Mouse (Mus musculus) G1E (cell line): Measurements from ENCODE around the gene Myl4. TPM values are rescaled to one million over a fixed set of nuclear protein-coding genes. Genes with fewer than 3 reads are reported as not detected.
A peak's percentile ranks its signal among the peaks of the same experiment; 100 is the strongest.

Experiments used
- ATAC-seq: 2 replicates; pipeline ENCODE4 v1.8.0; 2016; ENCODE audit warnings: mild to moderate bottlenecking; ENCODE audit not compliant: insufficient number of reproducible peaks, poor library complexity, low FRiP score, severe bottlenecking; ENCODE audit errors: extremely low read depth
- DNase-seq: peaks from one replicate; pipeline ENCODE4 v3.0.0; 2012; ENCODE audit warnings: low spot score
- H3K27me3 ChIP-seq: 2 replicates; pipeline ENCODE4 v1.6.1; 2012; ENCODE audit warnings: mild to moderate bottlenecking, low read length, inconsistent platforms; ENCODE audit not compliant: insufficient read depth
- H3K36me3 ChIP-seq: replicated peaks from 2 replicates; pipeline ENCODE3; 2012; ENCODE audit warnings: mild to moderate bottlenecking, inconsistent platforms
- H3K4me1 ChIP-seq: 2 replicates; pipeline ENCODE4 v1.6.1; 2012; ENCODE audit warnings: low read depth, low read length, inconsistent platforms, mixed read lengths; ENCODE audit not compliant: insufficient read depth
- H3K4me3 ChIP-seq: 2 replicates; pipeline ENCODE4 v1.5.1; 2012; ENCODE audit warnings: low read depth, mild to moderate bottlenecking, inconsistent platforms, low read length, moderate library complexity, mixed read lengths
- H3K9me3 ChIP-seq: replicated peaks from 2 replicates; pipeline ENCODE4 v1.6.1; 2012; ENCODE audit warnings: inconsistent platforms
- CTCF ChIP-seq: IDR thresholded peaks from 2 replicates; pipeline ENCODE4 v1.5.1; 2012; ENCODE audit warnings: low read depth, low read length, inconsistent platforms, mixed read lengths
- GATA1 ChIP-seq: IDR thresholded peaks from 2 replicates; pipeline ENCODE4 v1.6.1; 2012; ENCODE audit warnings: borderline replicate concordance, low read length, inconsistent platforms, mixed read lengths
- GATA2 ChIP-seq: IDR thresholded peaks from 2 replicates; pipeline ENCODE4 v1.6.1; 2012; ENCODE audit warnings: low read depth, low read length, inconsistent platforms, borderline replicate concordance
- POLR2AphosphoS5 ChIP-seq: IDR thresholded peaks from 2 replicates; pipeline ENCODE4 v1.6.1; 2012; ENCODE audit warnings: low read depth, low read length, inconsistent platforms; ENCODE audit not compliant: insufficient replicate concordance
- TAL1 ChIP-seq: conservative IDR thresholded peaks from 2 replicates; pipeline ENCODE4 v1.6.1; 2012; ENCODE audit warnings: low read depth, low read length, inconsistent platforms, mixed read lengths
- polyA plus RNA-seq: library from polyadenylated mRNA; stranded (reverse); fragments of >175 nt; gene quantifications from 2 replicates; pipeline ENCODE4 v1.2.3, GENCODE M21; 2012
- total RNA-seq, 2 experiments: library from RNA; stranded (forward) in 1 of 2; stranded (reverse) in 1 of 2; fragments of 200-1000 nt in 1 of 2; fragments of >200 nt in 1 of 2; fragmentation: Nextera tagmentation in 1 of 2; gene quantifications; 2 replicates each; pipeline ENCODE4 v1.2.3; 2014 to 2017

Myl4 gene
- total and polyA plus RNA-seq, 3 experiments, result 0.38 TPM; not detected in 2

DNA sequence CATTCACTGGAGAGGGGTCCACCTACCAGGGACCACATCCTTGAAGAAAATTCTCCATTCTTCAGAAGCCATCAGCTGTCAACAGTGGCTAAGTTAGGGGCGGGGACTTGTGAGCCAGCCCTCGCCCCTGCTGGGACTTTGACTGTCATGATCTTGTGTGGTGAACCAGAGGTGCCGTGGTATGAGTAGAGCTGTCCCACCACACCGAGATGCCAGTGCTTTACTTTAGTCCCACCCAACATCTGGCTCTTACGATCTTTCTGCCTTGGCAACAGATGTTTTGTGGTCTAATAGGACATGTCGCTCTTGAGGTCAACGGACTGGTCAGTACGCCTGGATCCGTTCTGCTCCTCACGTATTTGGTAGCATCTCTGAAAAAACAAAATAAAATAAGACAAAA lies 63.1 kb downstream of the Myl4 start:
- no peak for TF ChIP-seq GATA2
- TF ChIP-seq CTCF, result no peak
- no peak for TF ChIP-seq GATA1
- TF ChIP-seq TAL1, result no peak
- no peak for TF ChIP-seq POLR2AphosphoS5
- ATAC-seq (no peak), DNase-seq (no peak)
- Histone ChIP-seq H3K27me3 (peaks cover 37% of the 10 kb centered on the region), H3K4me1 (peaks cover 95% of the 10 kb centered on the region), H3K4me3 (peak overlapping the region; percentile 40; the same call in 1 of the 2 replicates), H3K36me3 (no peaks in the 10 kb centered on the region), H3K9me3 (no peaks in the 10 kb centered on the region; the same call in 1 of the 2 replicates)

- ATAC-seq, result peak; percentile 51; the same call in 1 of the 2 replicates
- DNase-seq, result peak; percentile 52
- peaks cover 95% of the 10 kb centered on the region for H3K4me1 ChIP-seq
- H3K4me3 ChIP-seq, result peak overlapping the region; percentile 40; the same call in 1 of the 2 replicates
- peak; percentile 48; the same call in 1 of the 2 replicates for TF ChIP-seq TAL1
- no peak for TF ChIP-seq GATA2
- H3K36me3 ChIP-seq, result no peaks in the 10 kb centered on the region
- H3K9me3 ChIP-seq, result no peaks in the 10 kb centered on the region; the same call in 1 of the 2 replicates
- H3K27me3 ChIP-seq, result peaks cover 40% of the 10 kb centered on the region
Observed at GRCm38 (mm10) chr11:104614130-104614529, 63.7 kb downstream of the Myl4 start.

- TF ChIP-seq GATA1 (no peak), GATA2 (no peak), POLR2AphosphoS5 (no peak), CTCF (no peak), TAL1 (no peak)
- Histone ChIP-seq H3K27me3 (peaks cover 53% of the 10 kb centered on the region), H3K4me3 (no peak overlapping the region), H3K9me3 (no peaks in the 10 kb centered on the region; the same call in 1 of the 2 replicates), H3K36me3 (no peaks in the 10 kb centered on the region), H3K4me1 (peaks cover 96% of the 10 kb centered on the region)
- ATAC-seq, result no peak
- no peak for DNase-seq
Observed at GRCm38 (mm10) chr11:104616182-104616581, 65.7 kb downstream of the Myl4 start.

DNA sequence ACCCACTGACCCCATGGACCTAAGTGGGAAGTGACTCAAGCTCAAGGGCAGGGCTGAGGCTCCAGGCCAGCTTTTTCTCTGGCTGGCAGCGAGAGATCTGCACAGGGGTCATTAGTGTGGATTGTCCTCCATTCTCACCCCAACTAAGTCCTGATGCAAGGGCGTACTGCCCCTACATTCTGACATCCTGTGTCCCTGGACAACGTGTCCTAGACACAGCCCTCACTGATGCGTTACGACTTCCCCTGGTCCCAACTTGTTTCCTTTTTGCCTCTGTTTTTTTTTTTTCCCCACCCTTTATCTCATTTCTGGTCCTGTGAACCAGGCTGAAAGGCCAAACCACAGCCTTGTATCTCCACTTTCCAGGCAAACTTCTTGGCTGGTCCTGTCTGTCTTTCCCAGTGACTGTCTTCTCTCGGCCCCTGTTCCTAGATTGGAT lies 68.2 kb downstream of the Myl4 start:
- H3K27me3 ChIP-seq, result peaks cover 56% of the 10 kb centered on the region
- H3K36me3 ChIP-seq, result no peaks in the 10 kb centered on the region
- H3K4me3 ChIP-seq, result peak overlapping the region; percentile 33; the same call in 1 of the 2 replicates
- TF ChIP-seq TAL1 (peak; percentile 55), GATA2 (no peak)
- H3K9me3 ChIP-seq, result no peaks in the 10 kb centered on the region; the same call in 1 of the 2 replicates
- no peak for DNase-seq
- peaks cover 95% of the 10 kb centered on the region for H3K4me1 ChIP-seq
- ATAC-seq, result 0 out of 2 replicates have a peak, but pooled peaks have one; percentile 2

GRCm38 (mm10) chr11:104619084-104620022 lies 68.9 kb downstream of the Myl4 start:
- H3K9me3 ChIP-seq, result no peaks in the 10 kb centered on the region; the same call in 1 of the 2 replicates
- no peaks in the 10 kb centered on the region for H3K36me3 ChIP-seq
- peaks cover 92% of the 10 kb centered on the region for H3K4me1 ChIP-seq
- H3K27me3 ChIP-seq, result peaks cover 60% of the 10 kb centered on the region
- TF ChIP-seq POLR2AphosphoS5, result no peak
- no peak for TF ChIP-seq GATA1
- TF ChIP-seq GATA2, result no peak
- no peak for TF ChIP-seq CTCF
- TF ChIP-seq TAL1, result no peak
- ATAC-seq (no peak), DNase-seq (no peak)
- no peak overlapping the region; the same call in 1 of the 2 replicates for H3K4me3 ChIP-seq

- no peak for TF ChIP-seq POLR2AphosphoS5
- Histone ChIP-seq H3K27me3 (peaks cover 68% of the 10 kb centered on the region), H3K4me1 (peaks cover 89% of the 10 kb centered on the region), H3K4me3 (no peak overlapping the region; the same call in 1 of the 2 replicates), H3K9me3 (no peaks in the 10 kb centered on the region), H3K36me3 (no peaks in the 10 kb centered on the region)
- DNase-seq (no peak), ATAC-seq (peak; percentile 42)
Observed at GRCm38 (mm10) chr11:104622040-104622962, 71.8 kb downstream of the Myl4 start.
